Mouse (Mus musculus): Measurements from ENCODE around the gene Gm21988.

The Gm21988 gene

GRCm38 (mm10) chr11:70236717-70237116 lies 2.9 kb downstream of the Gm21988 start:
- DNase-seq (ENCODE audit: low read depth) = no peak

DNA sequence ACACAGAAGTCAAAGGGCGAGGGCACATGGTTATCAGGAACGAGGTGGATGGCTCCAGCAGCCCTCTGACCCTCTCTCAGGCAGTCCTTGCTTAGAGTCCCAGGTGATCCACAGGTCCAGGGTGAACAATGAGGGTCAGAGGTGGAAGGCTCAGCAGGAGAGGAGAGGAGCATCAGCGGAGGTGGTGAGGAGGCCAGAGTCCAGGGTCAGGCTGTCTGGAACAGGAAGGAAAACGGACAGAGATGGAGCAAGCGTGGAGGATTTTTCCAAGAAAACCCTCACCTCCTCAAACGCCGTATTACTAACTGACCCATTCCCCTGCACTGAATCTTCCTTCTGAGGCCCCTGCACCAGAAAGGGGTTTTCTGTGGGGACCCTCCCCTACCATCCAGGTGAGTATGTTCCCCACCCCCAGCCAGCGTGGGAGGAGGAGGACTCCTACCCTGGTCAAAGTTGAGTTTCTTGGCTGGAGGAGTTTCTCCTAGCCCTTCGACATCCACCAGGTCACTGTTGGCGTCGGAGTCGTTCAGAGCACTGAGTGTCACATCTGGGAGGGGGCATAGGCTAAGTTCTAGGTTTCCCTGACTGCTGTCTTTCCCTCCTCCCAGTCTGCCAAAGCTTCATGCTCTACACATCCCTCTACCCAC lies 4.3 kb downstream of the Gm21988 start:
- no peak for DNase-seq (ENCODE audit: low read depth)

DNA sequence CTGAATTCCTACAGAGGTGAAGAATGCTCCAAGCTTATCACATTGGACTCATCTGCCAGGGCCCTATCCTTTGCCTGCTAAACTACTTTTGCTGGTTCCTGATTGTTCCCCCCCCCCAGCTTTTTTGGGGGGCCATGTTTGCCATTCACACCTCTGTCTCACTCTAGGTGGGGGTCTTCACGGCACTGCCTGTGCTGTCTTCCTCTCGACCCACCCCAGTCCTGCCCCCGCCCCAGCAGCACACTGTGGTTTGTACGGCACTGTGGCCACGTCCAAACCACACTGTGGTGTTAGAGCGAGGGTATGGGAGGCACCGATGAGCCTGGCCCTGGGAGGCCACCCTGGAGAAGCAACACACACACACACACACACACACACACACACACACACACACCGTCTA lies 5.1 kb downstream of the Gm21988 start:
- DNase-seq (ENCODE audit: low read depth) = peak; percentile 34

DNA sequence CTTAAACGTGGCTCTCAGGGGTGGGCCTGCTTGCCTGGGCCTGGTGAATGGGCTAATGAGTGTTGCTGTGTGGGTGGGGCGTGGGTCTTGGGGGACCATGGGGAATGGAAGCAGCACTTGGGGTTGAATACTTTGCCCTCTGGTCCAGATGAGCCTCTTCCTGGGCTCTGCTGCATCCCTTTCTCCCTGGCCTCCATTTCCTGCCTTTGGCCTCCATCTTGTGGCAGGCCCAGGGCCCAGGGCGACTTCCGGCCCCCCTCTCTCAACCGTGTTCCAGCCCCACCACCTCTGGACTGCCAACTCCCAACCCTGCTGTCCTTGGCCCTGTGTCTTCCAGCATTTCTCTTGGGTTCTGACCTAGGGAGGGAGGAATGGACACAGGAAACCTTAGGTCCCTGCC lies 5.6 kb downstream of the Gm21988 start:
- DNase-seq (ENCODE audit: low read depth) = no peak

- no peak for DNase-seq (ENCODE audit: low read depth)
Observed at GRCm38 (mm10) chr11:70233016-70233415, 6.6 kb downstream of the Gm21988 start.

DNA sequence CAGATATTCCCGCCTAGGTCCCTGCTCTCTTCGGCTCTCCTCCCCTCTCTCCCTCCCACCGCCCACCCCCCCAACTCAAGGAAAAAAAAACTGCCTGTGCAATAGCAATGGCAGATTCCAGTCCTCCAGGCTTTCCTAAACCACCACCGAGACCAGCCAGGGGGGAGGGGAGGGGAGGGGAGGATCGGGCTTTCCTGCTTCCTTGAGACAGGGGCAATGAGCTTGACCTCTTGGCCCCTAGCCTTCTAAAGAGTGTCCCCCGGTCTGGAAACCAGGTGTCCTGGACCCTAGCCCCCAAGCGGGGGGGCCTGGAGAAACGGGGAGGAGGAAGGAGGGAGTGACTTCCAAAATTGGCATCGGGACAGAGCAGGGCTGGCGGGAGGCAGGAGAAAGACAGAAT lies 7.1 kb downstream of the Gm21988 start:
- no peak for DNase-seq (ENCODE audit: low read depth)

DNA sequence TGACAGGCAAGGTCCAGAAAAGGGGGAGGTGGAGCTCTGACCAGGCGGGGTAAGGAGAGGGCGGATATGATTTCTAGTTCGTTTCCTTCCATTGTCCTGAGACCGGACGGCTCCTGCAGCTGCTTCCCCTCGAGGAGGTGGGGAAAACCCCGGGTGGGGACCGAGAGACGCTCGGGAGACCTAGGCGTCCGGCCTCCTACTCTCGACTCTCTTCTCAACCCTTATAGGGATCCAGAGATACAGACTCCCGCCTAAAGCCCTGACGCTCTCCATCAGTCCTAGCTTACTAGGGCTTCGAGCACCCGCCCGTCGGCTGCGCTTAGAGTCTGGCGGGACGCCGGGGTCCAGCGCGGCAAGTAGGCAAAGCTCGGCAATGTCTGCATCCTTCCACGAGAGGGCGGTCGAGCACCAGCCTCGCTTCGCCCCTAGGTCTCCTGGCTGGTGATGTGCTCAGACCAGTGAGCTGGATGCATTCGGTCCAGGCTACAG lies 9.3 kb downstream of the Gm21988 start:
- peak; percentile 83 for DNase-seq (ENCODE audit: low read depth)

GRCm38 (mm10) chr11:70229260-70230010 lies 10.2 kb downstream of the Gm21988 start, which contains the start of gene Bcl6b:
Gene Bcl6b, minus strand, starts transcription at chr11:70229798.
- no peak for DNase-seq (ENCODE audit: low read depth)

DNA sequence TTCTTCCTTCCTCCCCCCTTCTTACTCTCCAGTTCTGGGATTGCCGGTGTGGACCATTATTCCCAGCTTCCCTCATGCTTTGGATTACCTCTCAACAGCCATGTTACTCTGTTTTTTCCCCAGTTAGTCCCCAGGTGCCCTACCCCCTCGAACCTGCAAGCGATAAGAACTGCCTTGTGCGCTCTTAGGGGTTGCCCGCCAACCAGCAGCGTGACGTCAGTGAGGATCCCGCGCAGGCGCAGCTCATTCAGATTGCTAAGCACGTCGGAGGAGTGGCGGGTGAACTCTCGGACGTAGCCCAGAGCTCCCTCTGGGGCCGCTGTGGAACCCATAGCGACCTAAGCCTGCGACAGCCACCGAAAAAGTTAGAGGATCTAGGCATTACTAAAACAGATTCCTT lies 10.8 kb downstream of the Gm21988 start:
- no peak for DNase-seq (ENCODE audit: low read depth)

GRCm38 (mm10) chr11:70227661-70228245 lies 11.9 kb downstream of the Gm21988 start:
- no peak for DNase-seq (ENCODE audit: low read depth)

- DNase-seq (ENCODE audit: low read depth) = no peak
Observed at GRCm38 (mm10) chr11:70227126-70227525, 12.5 kb downstream of the Gm21988 start.

GRCm38 (mm10) chr11:70226602-70226890 lies 13.1 kb downstream of the Gm21988 start:
- no peak for DNase-seq (ENCODE audit: low read depth)

DNA sequence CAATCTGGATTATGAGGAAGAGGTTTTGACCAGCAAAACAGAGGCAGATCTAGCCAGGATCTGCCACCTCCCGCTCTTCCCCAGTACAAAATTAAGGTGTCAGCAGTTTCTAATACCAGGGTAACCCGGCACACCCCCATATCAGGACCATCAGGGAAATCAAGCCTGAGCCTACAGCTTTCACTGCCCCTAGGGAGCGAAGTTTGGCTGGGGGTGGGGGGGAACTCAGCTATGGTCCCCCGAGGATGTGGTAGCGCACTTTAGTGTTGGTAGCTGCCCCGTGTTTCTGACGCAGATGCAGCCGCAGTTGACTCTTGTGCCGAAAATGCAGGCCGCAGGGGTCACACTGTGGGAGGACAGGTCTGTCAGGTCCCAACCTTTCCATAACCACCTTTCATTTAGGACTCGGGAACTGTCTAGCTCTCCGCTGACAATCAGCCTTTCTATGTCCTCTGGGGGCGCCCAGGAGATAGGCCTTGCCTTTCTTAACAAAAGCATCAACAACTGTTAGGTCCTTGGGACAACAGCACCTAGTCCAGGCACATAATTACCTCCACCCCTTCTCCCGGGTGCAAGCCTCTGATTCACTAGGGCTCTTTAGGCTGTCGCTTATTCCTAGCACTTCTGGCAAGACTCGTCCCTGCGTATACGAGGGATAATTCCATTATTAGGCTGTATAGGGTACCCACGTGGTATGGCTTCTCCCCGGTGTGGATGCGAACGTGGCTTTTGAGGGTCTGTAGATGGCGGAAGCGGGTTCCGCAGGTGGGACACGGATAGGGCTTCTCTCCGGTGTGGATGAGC lies 13.6 kb downstream of the Gm21988 start:
- no peak for DNase-seq (ENCODE audit: low read depth)

- DNase-seq (ENCODE audit: low read depth) = peak; percentile 29
Observed at GRCm38 (mm10) chr11:70223724-70224123, 15.9 kb downstream of the Gm21988 start.

GRCm38 (mm10) chr11:70221603-70222500 lies 17.8 kb downstream of the Gm21988 start:
- DNase-seq (ENCODE audit: low read depth) = peak; percentile 62

DNA sequence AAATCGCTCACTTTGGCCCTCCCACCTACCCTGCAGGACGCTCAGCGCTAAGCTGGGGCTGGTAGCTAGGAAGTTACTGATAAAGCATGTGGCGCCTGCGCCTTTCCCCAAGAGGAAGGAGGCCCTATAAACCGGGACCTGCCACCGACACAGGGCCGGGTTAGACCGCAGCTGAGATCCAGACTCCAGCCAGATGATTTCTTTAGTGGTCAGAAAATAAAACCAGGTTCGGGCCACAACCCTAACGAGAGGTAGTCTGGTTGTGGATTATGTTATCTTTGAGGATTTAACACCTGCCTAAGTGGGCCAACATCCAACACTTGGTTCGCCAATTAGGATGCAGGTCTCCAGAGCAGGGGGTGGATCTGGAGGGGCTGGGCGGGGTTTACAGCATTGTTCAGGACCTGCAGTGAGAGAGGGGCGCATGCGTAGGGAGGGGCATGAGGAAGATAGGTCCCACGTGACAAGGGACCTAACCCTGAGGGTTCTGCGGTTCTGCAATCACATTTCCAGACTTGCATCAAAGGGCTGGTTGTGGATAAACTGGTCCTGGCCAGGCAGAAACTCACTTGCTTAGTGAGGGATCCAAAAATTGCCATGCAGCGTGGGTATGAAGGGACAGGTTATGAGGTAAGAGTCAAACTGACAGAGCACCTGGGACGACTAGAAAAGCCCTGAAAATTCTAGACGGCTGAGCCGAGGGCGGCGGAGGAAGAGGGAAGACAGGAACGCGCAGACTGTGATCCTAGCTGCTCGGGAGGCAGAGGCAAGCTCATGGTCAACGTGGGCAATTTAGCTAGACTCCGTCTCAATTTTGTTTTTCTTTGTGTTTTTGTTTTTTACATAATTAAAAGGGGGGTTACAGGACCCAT lies 18.7 kb downstream of the Gm21988 start, which contains the start of gene Slc16a13:
Slc16a13 (minus strand) TSS at position 334 of the 872 bp plus-strand sequence.
- DNase-seq (ENCODE audit: low read depth) = peak; percentile 99

DNA sequence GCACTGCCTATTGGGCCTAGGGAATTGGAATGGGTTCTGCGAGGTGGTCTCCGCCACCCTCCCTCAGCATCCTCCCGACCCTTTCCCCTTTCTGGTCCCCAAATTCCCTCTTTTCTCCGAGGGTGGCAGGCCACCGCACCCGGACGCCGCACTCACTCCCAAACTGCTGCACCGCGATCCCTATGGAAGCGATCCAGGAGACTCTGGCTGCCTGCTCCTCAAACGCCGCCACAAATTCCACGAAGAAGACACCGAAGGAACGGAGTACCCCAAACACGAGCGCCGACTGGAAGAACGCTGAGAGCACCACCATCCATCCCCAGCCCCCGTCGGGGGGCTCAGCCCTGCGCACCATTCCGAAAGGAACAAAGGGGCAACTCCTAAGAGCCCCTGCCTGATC lies 19.3 kb downstream of the Gm21988 start:
- DNase-seq (ENCODE audit: low read depth) = no peak

- no peak for DNase-seq (ENCODE audit: low read depth)
Observed at GRCm38 (mm10) chr11:70219873-70220272, 19.8 kb downstream of the Gm21988 start.

DNA sequence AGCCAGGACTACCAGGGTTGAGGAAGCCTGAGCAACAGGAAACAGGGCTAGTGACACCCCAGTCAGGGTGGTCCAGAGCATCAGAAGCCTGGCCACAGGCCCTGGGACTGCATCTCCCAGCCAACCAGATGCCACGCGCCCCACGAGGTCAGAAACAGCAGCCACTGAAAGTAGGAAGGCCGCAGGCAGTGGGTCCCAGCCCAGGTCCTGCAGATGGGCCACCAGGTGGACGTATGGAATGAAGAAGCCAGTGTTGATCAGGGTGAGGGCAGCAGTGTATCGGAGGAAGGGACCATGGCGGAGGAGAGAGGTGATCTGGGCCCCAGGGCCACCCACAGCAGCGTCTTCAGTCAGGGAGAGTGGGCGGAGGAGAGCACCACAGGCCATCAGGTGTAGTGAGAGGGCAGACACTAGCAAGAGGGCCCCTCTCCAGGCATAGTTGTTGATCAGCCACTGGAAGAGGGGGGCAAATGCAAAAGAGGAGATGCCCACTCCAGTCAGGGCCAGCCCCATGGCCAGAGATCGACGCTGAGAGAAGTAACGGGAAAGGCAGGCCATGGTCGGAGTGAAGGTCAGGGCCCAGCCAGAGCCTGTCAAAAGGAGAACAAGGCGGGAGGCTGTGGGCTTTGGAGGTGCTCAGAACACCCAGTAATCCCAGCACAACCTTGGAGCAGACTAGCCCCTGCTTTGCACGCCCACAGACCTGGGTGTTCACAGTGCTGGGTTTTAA lies 20.7 kb downstream of the Gm21988 start:
- DNase-seq (ENCODE audit: low read depth) = no peak

DNA sequence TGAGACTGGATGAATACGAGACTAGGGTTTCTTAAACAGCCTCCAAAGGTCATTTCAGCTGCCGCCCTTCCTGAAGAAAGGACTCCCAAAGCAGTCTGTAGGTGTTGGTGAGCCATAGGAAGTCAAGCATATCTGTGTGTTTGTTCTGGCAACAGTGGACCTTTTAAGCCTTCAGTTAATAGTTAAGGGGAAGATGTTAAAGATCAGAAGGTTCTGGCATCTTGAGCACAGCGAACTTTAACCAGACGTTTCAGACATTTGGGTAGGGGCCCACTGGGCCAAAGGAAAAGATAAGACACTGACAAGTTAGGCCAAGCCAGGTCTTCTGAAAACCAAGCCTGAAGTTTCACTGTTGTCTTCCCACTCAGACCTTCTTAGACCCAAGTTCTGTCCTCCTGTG lies 21.6 kb downstream of the Gm21988 start:
- no peak for DNase-seq (ENCODE audit: low read depth)
